ENCODE assay signal across 19 mouse cellular contexts in the genomic region with DNA sequence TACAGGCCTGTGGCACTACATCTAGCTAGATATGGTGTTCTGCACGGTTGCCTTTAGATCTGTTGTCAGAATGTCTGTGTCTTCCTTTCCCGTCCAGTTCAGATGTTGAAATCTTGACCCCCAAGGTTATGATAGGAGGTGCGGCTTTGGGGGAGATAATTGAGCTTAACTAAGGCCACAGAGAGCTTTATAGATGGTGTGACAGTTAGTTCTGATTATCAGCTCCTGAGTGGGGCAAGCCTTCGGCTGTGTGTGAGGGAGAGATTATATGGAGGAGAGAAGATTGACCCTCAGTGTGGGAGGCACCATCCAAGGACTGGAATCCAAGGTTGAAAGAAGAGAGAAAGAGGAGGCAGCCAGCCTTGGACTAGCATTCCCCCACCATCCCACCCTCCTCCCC. TPM values are rescaled to one million over a fixed set of nuclear protein-coding genes. Genes with fewer than 3 reads are reported as not detected.
DNase-seq lines count a peak whose midpoint lies in the region; ATAC-seq lines count a peak whose summit lies in the region.
"Had no signal": no experiment of that assay in that cellular context is flagged by ENCODE, and none has a peak within 500 bp of the region (broad histone marks: within the 10 kb centered on the region; RNA-seq: fewer than 3 reads in every experiment).

No protein-coding gene starts in this region.

- WGBS in liver, embryonic 12.5 days (ENCODE audit: insufficient replicate concordance): 18% methylated on average over 4 of the region's 4 CpGs
- 19% methylated on average over 4 of the region's 4 CpGs for WGBS in liver, embryonic 16.5 days (ENCODE audit: insufficient replicate concordance)
- WGBS in midbrain, embryonic 13.5 days: 75% methylated on average over 4 of the region's 4 CpGs

- H3K36me3 ChIP-seq in liver, embryonic 12.5 days: no peaks in the 10 kb centered on the region
- H3K36me3 ChIP-seq in liver, embryonic 16.5 days (ENCODE audit: control insufficient read depth, insufficient read depth): no peaks in the 10 kb centered on the region
- no peaks in the 10 kb centered on the region for H3K36me3 ChIP-seq in midbrain, embryonic 13.5 days
- H3K36me3 ChIP-seq: embryonic facial prominence, embryonic 12.5 days; forebrain, embryonic 15.5 days; heart, embryonic 15.5 days; hindbrain, embryonic 13.5 days had no signal

- ATAC-seq in liver, embryonic 12.5 days: peak; percentile 80
- ATAC-seq in liver, embryonic 16.5 days (ENCODE audit: low read depth): peak; percentile 71
- no peak for ATAC-seq in midbrain, embryonic 13.5 days
- ATAC-seq: forebrain, embryonic 15.5 days had no signal

- H3K27me3 ChIP-seq in liver, embryonic 12.5 days (replicated peaks): peaks cover 22% of the 10 kb centered on the region
- H3K27me3 ChIP-seq in liver, embryonic 16.5 days (ENCODE audit: control insufficient read depth, insufficient read depth, low read depth, low read length): no peaks in the 10 kb centered on the region
- no peaks in the 10 kb centered on the region for H3K27me3 ChIP-seq in midbrain, embryonic 13.5 days
- H3K27me3 ChIP-seq: CH12.LX; embryonic facial prominence, embryonic 12.5 days; forebrain, embryonic 15.5 days; heart, embryonic 15.5 days had no signal

- no peak overlapping the region for H3K27ac ChIP-seq in liver, embryonic 12.5 days
- H3K27ac ChIP-seq in liver, embryonic 16.5 days (ENCODE audit: low read length): no peak overlapping the region
- H3K27ac ChIP-seq in midbrain, embryonic 13.5 days: no peak overlapping the region
- H3K27ac ChIP-seq: embryonic facial prominence, embryonic 12.5 days; forebrain, embryonic 15.5 days; heart, adult 2 months; heart, embryonic 15.5 days; hindbrain, embryonic 13.5 days had no signal

- no peak overlapping the region for H3K9ac ChIP-seq in liver, embryonic 12.5 days
- no peak overlapping the region for H3K9ac ChIP-seq in liver, embryonic 16.5 days (ENCODE audit: low read depth, low read length)
- H3K9ac ChIP-seq in midbrain, embryonic 13.5 days (replicated peaks): no peak overlapping the region
- H3K9ac ChIP-seq: embryonic facial prominence, embryonic 12.5 days; forebrain, embryonic 15.5 days; heart, embryonic 15.5 days; hindbrain, embryonic 13.5 days had no signal

- H3K4me1 ChIP-seq in liver, embryonic 12.5 days: peaks cover 34% of the 10 kb centered on the region
- peaks cover 6% of the 10 kb centered on the region for H3K4me1 ChIP-seq in liver, embryonic 16.5 days (ENCODE audit: control insufficient read depth, low read depth, low read length)
- peaks cover 3% of the 10 kb centered on the region for H3K4me1 ChIP-seq in midbrain, embryonic 13.5 days (replicated peaks)

- H3K9me3 ChIP-seq in liver, embryonic 12.5 days (replicated peaks): no peaks in the 10 kb centered on the region
- H3K9me3 ChIP-seq in liver, embryonic 16.5 days (replicated peaks; ENCODE audit: control insufficient read depth, low read length): no peaks in the 10 kb centered on the region
- no peaks in the 10 kb centered on the region for H3K9me3 ChIP-seq in midbrain, embryonic 13.5 days
- H3K9me3 ChIP-seq: embryonic facial prominence, embryonic 12.5 days; forebrain, embryonic 15.5 days; heart, embryonic 15.5 days; hindbrain, embryonic 13.5 days had no signal

- H3K4me3 ChIP-seq in liver, embryonic 12.5 days: no peak overlapping the region
- H3K4me3 ChIP-seq in liver, embryonic 16.5 days (ENCODE audit: low read depth, low read length): no peak overlapping the region
- no peak overlapping the region for H3K4me3 ChIP-seq in midbrain, embryonic 13.5 days (replicated peaks)
- H3K4me3 ChIP-seq: embryonic facial prominence, embryonic 12.5 days; forebrain, embryonic 15.5 days; heart, adult 2 months; heart, embryonic 15.5 days; hindbrain, embryonic 13.5 days had no signal

- H3K4me2 ChIP-seq in liver, embryonic 12.5 days: no peak overlapping the region
- H3K4me2 ChIP-seq in liver, embryonic 16.5 days (ENCODE audit: low read depth, low read length): no peak overlapping the region
- no peak overlapping the region for H3K4me2 ChIP-seq in midbrain, embryonic 13.5 days (replicated peaks)
- H3K4me2 ChIP-seq: embryonic facial prominence, embryonic 12.5 days; forebrain, embryonic 15.5 days; heart, embryonic 11.5 days; heart, embryonic 15.5 days; hindbrain, embryonic 13.5 days had no signal

- DNase-seq in c-Kit-positive CD71-positive TER-119-negative erythroid progenitor cells, embryonic 14.5 days (ENCODE audit: low read depth): peak; percentile 38
- no peak for DNase-seq in embryo, embryonic 10.5 days (ENCODE audit: low spot score)
- no peak for DNase-seq in layer of hippocampus, postnatal 25 days (ENCODE audit: extremely low spot score in 1 of 2, low spot score in 1 of 2)
- DNase-seq: adrenal gland, adult 2 months; adrenal gland, postnatal 25 days; cerebellum, adult 2 months; cerebellum, postnatal 10 days; gastrocnemius, postnatal 14 days; heart, adult 2 months; heart, postnatal 14 days had no signal

RNA-seq across cellular contexts. Expression of gene Eid3, which starts 46.8 kb away (rescaled TPM):
- 0.19 and 0.39 TPM in 2 replicates for polyA plus RNA-seq in liver, embryonic 12.5 days (2016; fragmentation: Nextera tagmentation; extraction: Ambion mirVana)
- 0.13 and 0.18 TPM in 2 replicates for polyA plus RNA-seq in liver, embryonic 16.5 days (2015; fragmentation: Nextera tagmentation; extraction: Ambion mirVana)
- 0.47 and 0.55 TPM in 2 replicates for polyA plus RNA-seq in midbrain, embryonic 13.5 days (2015; fragmentation: Nextera tagmentation; extraction: Ambion mirVana)
- total RNA-seq in layer of hippocampus, postnatal 25 days (2021): 1 to 10 TPM; 1.3 to 2.3 TPM
